In genomic region chr2:173978138-173978765, GRCm38 (mm10) we compare ENCODE assay signal across 17 mouse cellular contexts.
DNase-seq lines count a peak whose midpoint lies in the region; ATAC-seq lines count a peak whose summit lies in the region.
"Had no signal": no experiment of that assay in that cellular context is flagged by ENCODE, and none has a peak within 500 bp of the region (broad histone marks: within the 10 kb centered on the region; RNA-seq: fewer than 3 reads in every experiment).

No protein-coding gene starts in this region.

- H3K27me3 ChIP-seq in liver, embryonic 11.5 days (replicated peaks; ENCODE audit: control insufficient read depth, insufficient read depth, low read length), result no peaks in the 10 kb centered on the region
- no peaks in the 10 kb centered on the region for H3K27me3 ChIP-seq in liver, embryonic 12.5 days (replicated peaks)
- H3K27me3 ChIP-seq in limb, embryonic 10.5 days (ENCODE audit: low read depth, poor library complexity, severe bottlenecking), result no peaks in the 10 kb centered on the region
- no peaks in the 10 kb centered on the region for H3K27me3 ChIP-seq in stomach, embryonic 14.5 days (ENCODE audit: control insufficient read depth, insufficient read depth, low read length)
- H3K27me3 ChIP-seq in heart, embryonic 12.5 days (replicated peaks), result no peaks in the 10 kb centered on the region
- H3K27me3 ChIP-seq: embryonic facial prominence, embryonic 13.5 days; forebrain, embryonic 12.5 days; neural tube, embryonic 13.5 days had no signal

- no peak for ATAC-seq in liver, embryonic 11.5 days (replicated peaks; ENCODE audit: low FRiP score)
- no peak for ATAC-seq in liver, embryonic 12.5 days
- ATAC-seq in stomach, embryonic 14.5 days (ENCODE audit: insufficient number of reproducible peaks, insufficient read depth, low FRiP score, low read depth), result no peak
- no peak for ATAC-seq in heart, embryonic 12.5 days (ENCODE audit: insufficient number of reproducible peaks, low FRiP score)
- ATAC-seq: activated CD4-positive, CD25-positive, alpha-beta regulatory T cell, adult 4 months; midbrain, embryonic 16.5 days had no signal

- no peak overlapping the region for H3K4me2 ChIP-seq in liver, embryonic 11.5 days
- H3K4me2 ChIP-seq in liver, embryonic 12.5 days, result no peak overlapping the region
- no peak overlapping the region for H3K4me2 ChIP-seq in stomach, embryonic 14.5 days (replicated peaks; ENCODE audit: low read depth, low read length)
- no peak overlapping the region for H3K4me2 ChIP-seq in heart, embryonic 12.5 days
- H3K4me2 ChIP-seq: embryonic facial prominence, embryonic 13.5 days; forebrain, embryonic 12.5 days; neural tube, embryonic 13.5 days had no signal

- no peaks in the 10 kb centered on the region for H3K4me1 ChIP-seq in liver, embryonic 11.5 days (replicated peaks; ENCODE audit: control insufficient read depth, insufficient read depth, low read length)
- H3K4me1 ChIP-seq in liver, embryonic 12.5 days, result no peaks in the 10 kb centered on the region
- H3K4me1 ChIP-seq in limb, embryonic 10.5 days, result peaks cover 32% of the 10 kb centered on the region
- peaks cover 14% of the 10 kb centered on the region; the same call in 1 of the 2 replicates for H3K4me1 ChIP-seq in stomach, embryonic 14.5 days (ENCODE audit: control insufficient read depth, insufficient read depth, low read length)
- peaks cover 7% of the 10 kb centered on the region; the same call in 1 of the 2 replicates for H3K4me1 ChIP-seq in heart, embryonic 12.5 days (replicated peaks)
- H3K4me1 ChIP-seq: forebrain, embryonic 12.5 days had no signal

- no peaks in the 10 kb centered on the region for H3K9me3 ChIP-seq in liver, embryonic 11.5 days (ENCODE audit: control insufficient read depth, low read length)
- H3K9me3 ChIP-seq in liver, embryonic 12.5 days (replicated peaks), result no peaks in the 10 kb centered on the region
- H3K9me3 ChIP-seq in limb, embryonic 10.5 days (replicated peaks), result no peaks in the 10 kb centered on the region; the same call in 1 of the 2 replicates
- H3K9me3 ChIP-seq in stomach, embryonic 14.5 days (ENCODE audit: control insufficient read depth, low read depth, low read length), result 0 out of 2 replicates have a peak, but pooled peaks cover 11% of the 10 kb centered on the region
- H3K9me3 ChIP-seq in heart, embryonic 12.5 days (replicated peaks), result peaks cover 10% of the 10 kb centered on the region; the same call in 1 of the 2 replicates

- no peak overlapping the region; the same call in 1 of the 2 replicates for H3K27ac ChIP-seq in liver, embryonic 11.5 days (ENCODE audit: low read depth, low read length)
- no peak overlapping the region for H3K27ac ChIP-seq in liver, embryonic 12.5 days
- H3K27ac ChIP-seq in limb, embryonic 10.5 days, result peak overlapping the region; percentile 63
- peak overlapping the region; percentile 77; the same call in 1 of the 2 replicates for H3K27ac ChIP-seq in stomach, embryonic 14.5 days (ENCODE audit: low read length)
- no peak overlapping the region for H3K27ac ChIP-seq in heart, embryonic 12.5 days (ENCODE audit: poor library complexity, severe bottlenecking)
- H3K27ac ChIP-seq: embryonic facial prominence, embryonic 13.5 days; forebrain, embryonic 12.5 days; heart, adult 2 months; neural tube, embryonic 13.5 days had no signal

- no peaks in the 10 kb centered on the region for H3K36me3 ChIP-seq in liver, embryonic 11.5 days (ENCODE audit: control insufficient read depth, insufficient read depth, low read length)
- H3K36me3 ChIP-seq in liver, embryonic 12.5 days, result no peaks in the 10 kb centered on the region
- no peaks in the 10 kb centered on the region for H3K36me3 ChIP-seq in limb, embryonic 10.5 days
- H3K36me3 ChIP-seq in stomach, embryonic 14.5 days (ENCODE audit: control insufficient read depth, insufficient read depth, low read length), result no peaks in the 10 kb centered on the region
- no peaks in the 10 kb centered on the region for H3K36me3 ChIP-seq in heart, embryonic 12.5 days
- H3K36me3 ChIP-seq: embryonic facial prominence, embryonic 13.5 days; forebrain, embryonic 12.5 days; neural tube, embryonic 13.5 days had no signal

- H3K9ac ChIP-seq in liver, embryonic 11.5 days (ENCODE audit: low read depth, low read length), result no peak overlapping the region
- no peak overlapping the region for H3K9ac ChIP-seq in liver, embryonic 12.5 days
- H3K9ac ChIP-seq in stomach, embryonic 14.5 days (replicated peaks; ENCODE audit: low read depth, low read length), result no peak overlapping the region
- H3K9ac ChIP-seq in heart, embryonic 12.5 days, result no peak overlapping the region
- H3K9ac ChIP-seq: embryonic facial prominence, embryonic 13.5 days; forebrain, embryonic 12.5 days; neural tube, embryonic 13.5 days had no signal

- DNase-seq in embryo, embryonic 11 days, result peak; percentile 13
- DNase-seq in embryo, embryonic 10 days (ENCODE audit: low spot score), result no peak
- peak; percentile 31 for DNase-seq in liver, embryonic 11.5 days (ENCODE audit: low spot score)
- DNase-seq in limb, embryonic 10.5 days (ENCODE audit: low spot score), result peak; percentile 29
- no peak for DNase-seq in urinary bladder, adult 18-20 months (ENCODE audit: low spot score in 2 of 2)
- DNase-seq: cerebellum, postnatal 36 days; heart, adult 2 months; heart, postnatal 14 days; thymus, adult 18-20 months had no signal

- 81% methylated on average over 13 of the region's 13 CpGs for WGBS in liver, embryonic 11.5 days
- 68% methylated on average over 13 of the region's 13 CpGs for WGBS in liver, embryonic 12.5 days (ENCODE audit: insufficient replicate concordance)
- 59% methylated on average over 13 of the region's 13 CpGs for WGBS in limb, embryonic 10.5 days
- 40% methylated on average over 13 of the region's 13 CpGs for WGBS in stomach, embryonic 14.5 days
- 78% methylated on average over 13 of the region's 13 CpGs for WGBS in heart, embryonic 12.5 days

- no peak overlapping the region for H3K4me3 ChIP-seq in liver, embryonic 11.5 days (ENCODE audit: low read depth, low read length)
- H3K4me3 ChIP-seq in liver, embryonic 12.5 days, result no peak overlapping the region
- no peak overlapping the region for H3K4me3 ChIP-seq in limb, embryonic 10.5 days
- no peak overlapping the region for H3K4me3 ChIP-seq in stomach, embryonic 14.5 days (ENCODE audit: low read depth, low read length)
- H3K4me3 ChIP-seq in heart, embryonic 12.5 days, result no peak overlapping the region
- H3K4me3 ChIP-seq: embryonic facial prominence, embryonic 13.5 days; forebrain, embryonic 12.5 days; heart, adult 2 months; neural tube, embryonic 13.5 days had no signal

Comparison
In these comparisons a context has a peak if more than half of its experiments do, and no peak if none do; other contexts are left out.
1. DNase-seq: peak in embryo, embryonic 11 days (single experiment), liver, embryonic 11.5 days (single experiment) and limb, embryonic 10.5 days (single experiment); none in embryo, embryonic 10 days (single experiment) and urinary bladder, adult 18-20 months (0 of 2).
2. H3K27ac ChIP-seq: peak in limb, embryonic 10.5 days (single experiment) and stomach, embryonic 14.5 days (single experiment); none in liver, embryonic 11.5 days (single experiment), liver, embryonic 12.5 days (single experiment) and heart, embryonic 12.5 days (single experiment).